Mouse (Mus musculus) monocyte, adult 2 months (primary cell): ENCODE results near the gene Nrp1.

Experiments
- DNase-seq, 2 experiments: peaks; one replicate each; pipeline ENCODE4 v3.0.0; 2022; ENCODE audit warnings: low spot score in 2 of 2, low read depth in 1 of 2

Gene Nrp1

GRCm38 (mm10) chr8:128546287-128546686 is 187.9 kb downstream of the Nrp1 start:
- DNase-seq = no peak

GRCm38 (mm10) chr8:128547361-128547760 is 189.0 kb downstream of the Nrp1 start:
- no peak for DNase-seq

- no peak for DNase-seq
These were observed 191.3 kb downstream of the Nrp1 start for GRCm38 (mm10) chr8:128549738-128550137.

GRCm38 (mm10) chr8:128551421-128552139 is 193.2 kb downstream of the Nrp1 start:
- DNase-seq = peak in 1 of 2 experiments; percentile 51
